Mouse (Mus musculus) hindbrain, postnatal 0 days (tissue): ENCODE measurements at regions not wholly inside any gene's neighbourhood (a gene's known extent, or its start where the extent isn't known, plus 50 kb on each side); places are given as distances from the start of the nearest gene placed in this dataset.

Experiments
- ATAC-seq: fragments of 200-750 bp; cut with Nextera tagmentation; 2 replicates; pipeline ENCODE4 v1.8.0; 2017; ENCODE audit warnings: mild to moderate bottlenecking, moderate TSS enrichment, moderate library complexity
- DNase-seq: peaks from one replicate; pipeline ENCODE4 v3.0.0-alpha.2; 2015; ENCODE audit warnings: low spot score
- H3K27ac ChIP-seq: fragments of 300-500 bp; sonication (generic); 2 replicates; pipeline ENCODE4 v1.5.1; 2014; ENCODE audit warnings: mild to moderate bottlenecking
- H3K27me3 ChIP-seq: fragments of 300-500 bp; sonication (generic); 2 replicates; pipeline ENCODE4 v1.6.1; 2014; ENCODE audit warnings: low read length, mixed read lengths; ENCODE audit not compliant: insufficient read depth
- H3K36me3 ChIP-seq: fragments of 300-500 bp; sonication (generic); 2 replicates; pipeline ENCODE4 v1.6.1; 2014; ENCODE audit warnings: low read length, mixed read lengths; ENCODE audit not compliant: insufficient read depth
- H3K4me1 ChIP-seq: fragments of 300-500 bp; sonication (generic); 2 replicates; pipeline ENCODE4 v1.6.1; 2014; ENCODE audit warnings: antibody characterized with exemption, low read length, mixed read lengths; ENCODE audit not compliant: insufficient read depth
- H3K4me2 ChIP-seq: fragments of 300-500 bp; sonication (generic); 2 replicates; pipeline ENCODE4 v1.6.1; 2014; ENCODE audit warnings: low read depth, mild to moderate bottlenecking, low read length, moderate library complexity, mixed read lengths
- H3K4me3 ChIP-seq: fragments of 300-500 bp; sonication (generic); 2 replicates; pipeline ENCODE4 v1.5.1; 2014; ENCODE audit warnings: low read length
- H3K9ac ChIP-seq: fragments of 300-500 bp; sonication (generic); replicated peaks from 2 replicates; pipeline ENCODE4 v1.6.1; 2014; ENCODE audit warnings: mild to moderate bottlenecking, low read length, moderate library complexity, mixed read lengths
- H3K9me3 ChIP-seq: fragments of 300-500 bp; sonication (generic); 2 replicates; pipeline ENCODE4 v1.6.1; 2016; ENCODE audit warnings: low read length, mixed read lengths
- CTCF ChIP-seq: IDR thresholded peaks from 2 replicates; pipeline ENCODE4 v1.5.1; 2016; ENCODE audit warnings: antibody characterized with exemption, control low read depth, low read depth
- WGBS: fragments of 180-500 bp; shearing (Covaris S2); extraction: QIAGEN DNeasy Blood & Tissue Kit; methylation state at CpG from one replicate; pipeline ENCODE4 v1.1.7; 2014; 5-methylcytosine and 5-hydroxymethylcytosine counted together

- H3K27ac ChIP-seq: no peak overlapping the region
- no peak for TF ChIP-seq CTCF
- ATAC-seq (no peak), DNase-seq (no peak)
- H3K4me1 ChIP-seq: no peaks in the 10 kb centered on the region
- H3K4me3 ChIP-seq: no peak overlapping the region
- H3K36me3 ChIP-seq: no peaks in the 10 kb centered on the region
- H3K27me3 ChIP-seq: no peaks in the 10 kb centered on the region
- WGBS: 83% methylated on average over 6 of the region's 6 CpGs
- no peaks in the 10 kb centered on the region for H3K9me3 ChIP-seq
- no peak overlapping the region for H3K4me2 ChIP-seq
- H3K9ac ChIP-seq: no peak overlapping the region
Observed at GRCm38 (mm10) chr19:52878812-52879502, 161.1 kb downstream of the Xpnpep1 start.

- no peaks in the 10 kb centered on the region for H3K4me1 ChIP-seq
- H3K27me3 ChIP-seq: no peaks in the 10 kb centered on the region
- H3K9me3 ChIP-seq: no peaks in the 10 kb centered on the region
- WGBS: 90% methylated on average over 1 of the region's 1 CpGs
- H3K9ac ChIP-seq: no peak overlapping the region
- DNase-seq: no peak
- no peaks in the 10 kb centered on the region for H3K36me3 ChIP-seq
- no peak overlapping the region for H3K27ac ChIP-seq
- no peak for ATAC-seq
- TF ChIP-seq CTCF: no peak
- H3K4me3 ChIP-seq: no peak overlapping the region
- no peak overlapping the region for H3K4me2 ChIP-seq
Observed at GRCm38 (mm10) chr19:52866635-52867034, 173.4 kb downstream of the Xpnpep1 start.

GRCm38 (mm10) chr19:52861576-52861975 lies 178.4 kb downstream of the Xpnpep1 start:
- Histone ChIP-seq H3K4me3 (no peak overlapping the region), H3K27me3 (no peaks in the 10 kb centered on the region), H3K4me2 (no peak overlapping the region), H3K36me3 (no peaks in the 10 kb centered on the region), H3K27ac (no peak overlapping the region), H3K4me1 (no peaks in the 10 kb centered on the region), H3K9ac (no peak overlapping the region), H3K9me3 (no peaks in the 10 kb centered on the region)
- DNase-seq: peak; percentile 14
- no peak for ATAC-seq
- 53% methylated on average over 9 of the region's 9 CpGs for WGBS
- TF ChIP-seq CTCF: no peak

GRCm38 (mm10) chr19:52854068-52854682 lies 185.8 kb downstream of the Xpnpep1 start:
- ATAC-seq (peak; percentile 84), DNase-seq (peak; percentile 59)
- Histone ChIP-seq H3K36me3 (no peaks in the 10 kb centered on the region), H3K4me2 (no peak overlapping the region), H3K27me3 (no peaks in the 10 kb centered on the region), H3K4me3 (no peak overlapping the region), H3K27ac (no peak overlapping the region; the same call in 1 of the 2 replicates), H3K4me1 (no peaks in the 10 kb centered on the region), H3K9ac (no peak overlapping the region), H3K9me3 (no peaks in the 10 kb centered on the region)
- TF ChIP-seq CTCF: no peak
- WGBS: 69% methylated on average over 7 of the region's 7 CpGs

GRCm38 (mm10) chr19:52816202-52816601 lies 223.8 kb downstream of the Xpnpep1 start:
- Histone ChIP-seq H3K36me3 (no peaks in the 10 kb centered on the region), H3K9ac (no peak overlapping the region), H3K4me3 (no peak overlapping the region), H3K4me2 (no peak overlapping the region), H3K4me1 (no peaks in the 10 kb centered on the region), H3K27me3 (no peaks in the 10 kb centered on the region), H3K9me3 (no peaks in the 10 kb centered on the region), H3K27ac (no peak overlapping the region)
- WGBS: 85% methylated on average over 7 of the region's 7 CpGs
- DNase-seq (no peak), ATAC-seq (no peak)
- no peak for TF ChIP-seq CTCF

- TF ChIP-seq CTCF: no peak
- H3K9me3 ChIP-seq: no peaks in the 10 kb centered on the region
- H3K9ac ChIP-seq: no peak overlapping the region
- WGBS: 76% methylated on average over 6 of the region's 6 CpGs
- H3K27ac ChIP-seq: no peak overlapping the region
- H3K4me2 ChIP-seq: no peak overlapping the region
- no peaks in the 10 kb centered on the region for H3K27me3 ChIP-seq
- ATAC-seq (no peak), DNase-seq (no peak)
- no peaks in the 10 kb centered on the region for H3K4me1 ChIP-seq
- no peaks in the 10 kb centered on the region for H3K36me3 ChIP-seq
- no peak overlapping the region for H3K4me3 ChIP-seq
Observed at GRCm38 (mm10) chr19:52812046-52812445, 228.0 kb downstream of the Xpnpep1 start.

- no peak for ATAC-seq
- Histone ChIP-seq H3K9me3 (no peaks in the 10 kb centered on the region), H3K9ac (no peak overlapping the region), H3K27me3 (no peaks in the 10 kb centered on the region), H3K4me2 (no peak overlapping the region), H3K4me3 (no peak overlapping the region), H3K4me1 (no peaks in the 10 kb centered on the region), H3K36me3 (no peaks in the 10 kb centered on the region), H3K27ac (no peak overlapping the region)
- 81% methylated on average over 3 of the region's 3 CpGs for WGBS
- no peak for DNase-seq
- no peak for TF ChIP-seq CTCF
Observed at GRCm38 (mm10) chr19:52788802-52789201, 251.2 kb downstream of the Xpnpep1 start.
